Mouse (Mus musculus): Measurements from ENCODE around the gene 1700123L14Rik. TPM values are rescaled to one million over a fixed set of nuclear protein-coding genes. Genes with fewer than 3 reads are reported as not detected.
"Not testable (repeated sequence)": the region's sequence is repeated elsewhere in the genome, so short reads cannot be mapped to it uniquely, and the experiment has no call there.

Gene 1700123L14Rik
- total RNA-seq (2021) (not detected), polyA plus RNA-seq (2012; rRNA removed) (not detected in 2 replicates)
- long read RNA-seq, result 0 reads

DNA sequence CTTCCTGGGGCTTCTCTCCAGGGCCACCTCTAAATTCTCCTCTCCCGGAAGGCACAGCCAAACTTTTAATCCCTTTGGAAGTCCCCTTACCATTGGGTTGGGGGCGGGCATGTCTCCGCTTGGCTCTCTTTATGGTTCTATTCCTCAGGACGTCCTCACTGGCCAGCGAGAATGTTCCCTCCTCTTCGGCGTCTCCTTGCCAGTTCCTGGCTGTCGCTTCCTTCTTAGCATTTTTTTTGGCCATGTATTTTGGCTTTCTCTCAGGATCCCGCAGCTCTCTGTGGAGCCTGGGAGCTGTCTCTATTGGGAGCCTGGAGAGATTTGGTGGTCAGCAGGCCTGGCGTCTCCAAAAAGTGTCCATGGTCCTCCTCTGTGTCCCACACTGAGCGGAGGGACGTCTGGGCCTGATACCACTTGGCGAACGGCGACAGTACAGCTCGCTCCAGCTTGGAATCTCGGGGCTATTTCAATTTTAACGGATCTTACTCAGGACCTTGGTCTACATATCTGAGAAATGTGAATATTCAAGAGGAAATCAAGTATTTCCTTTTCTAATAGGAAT, at the start of gene 1700123L14Rik:
1700123L14Rik (minus strand) TSS at position 426 of the 562 bp plus-strand sequence.
- DNase-seq, result no peak

DNA sequence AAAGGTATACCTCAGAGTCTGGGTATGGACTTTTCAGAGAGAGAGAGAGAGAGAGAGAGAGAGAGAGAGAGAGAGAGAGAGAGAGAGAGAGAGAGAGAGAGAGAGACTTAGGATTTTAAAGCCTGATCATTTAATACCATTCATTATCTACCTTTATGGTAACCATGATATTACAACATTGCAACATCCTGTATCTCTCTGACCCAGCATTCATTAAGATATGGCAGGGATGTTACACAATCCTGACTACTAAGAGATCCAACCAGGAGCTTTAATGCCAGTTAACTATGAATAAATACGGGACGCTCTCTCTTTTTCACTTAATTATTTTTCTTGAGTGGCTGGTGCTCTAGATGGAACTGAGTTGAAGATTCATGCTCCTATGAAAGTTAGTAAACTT, 39.4 kb upstream of the 1700123L14Rik start:
- no peak for DNase-seq

DNA sequence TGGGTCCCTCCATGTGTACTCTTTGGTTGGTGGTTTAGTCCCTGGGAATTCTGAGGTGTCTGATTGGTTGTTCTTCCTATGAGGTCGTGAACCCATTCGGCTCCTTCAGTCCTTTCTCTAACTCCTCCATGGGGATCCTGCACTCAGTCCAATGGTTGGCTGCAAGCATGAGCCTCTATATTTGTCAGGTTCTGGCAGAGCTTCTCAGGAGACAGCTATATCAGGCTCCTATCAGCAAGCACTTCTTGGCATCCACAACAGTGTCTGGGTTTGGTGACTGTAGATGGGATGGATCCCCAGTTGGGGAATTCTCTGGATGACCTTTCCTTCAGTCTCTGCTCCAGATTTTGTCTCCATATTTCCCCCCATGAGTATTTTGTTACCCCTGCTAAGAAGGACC, 32.9 kb upstream of the 1700123L14Rik start:
- not testable (repeated sequence) for DNase-seq

DNA sequence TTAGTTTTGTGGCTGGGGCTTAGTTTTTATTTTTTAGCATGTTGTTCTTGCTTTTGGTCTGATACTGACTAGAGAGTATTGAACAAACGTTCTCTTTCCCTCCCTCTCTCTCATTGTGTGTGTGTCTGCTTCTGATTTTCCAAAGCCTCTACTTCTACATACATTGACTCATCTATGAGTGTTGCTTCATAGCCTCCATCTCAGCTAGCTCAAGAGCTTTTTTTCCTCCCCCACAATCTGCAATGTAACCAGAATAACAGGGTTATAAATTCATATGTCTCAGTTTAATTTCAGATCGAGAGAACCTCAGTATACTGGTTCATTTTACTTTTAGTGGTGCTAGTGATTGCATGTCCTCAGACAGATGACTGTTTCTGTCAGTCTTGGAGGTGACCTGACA, 20.5 kb upstream of the 1700123L14Rik start:
- no peak for DNase-seq

DNA sequence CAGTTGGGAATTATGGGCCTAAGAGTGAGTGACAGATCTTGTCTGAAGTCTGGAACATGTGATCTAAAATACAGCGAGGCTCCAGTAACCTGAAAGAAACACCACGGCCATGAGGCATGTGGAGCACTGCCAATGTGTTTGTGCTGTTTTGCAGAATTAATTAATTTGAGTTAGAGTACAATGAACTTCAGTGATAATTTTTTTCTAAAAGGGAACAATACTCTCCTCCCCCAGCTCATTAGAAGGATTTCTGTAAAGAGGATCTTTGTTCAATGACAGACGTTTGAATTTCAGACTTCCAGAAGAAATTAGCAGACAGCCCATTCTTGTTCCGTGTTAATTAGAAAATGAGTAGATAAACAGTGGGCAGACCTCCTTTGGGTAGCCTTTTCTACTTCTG, 17.3 kb upstream of the 1700123L14Rik start:
- no peak for DNase-seq

DNA sequence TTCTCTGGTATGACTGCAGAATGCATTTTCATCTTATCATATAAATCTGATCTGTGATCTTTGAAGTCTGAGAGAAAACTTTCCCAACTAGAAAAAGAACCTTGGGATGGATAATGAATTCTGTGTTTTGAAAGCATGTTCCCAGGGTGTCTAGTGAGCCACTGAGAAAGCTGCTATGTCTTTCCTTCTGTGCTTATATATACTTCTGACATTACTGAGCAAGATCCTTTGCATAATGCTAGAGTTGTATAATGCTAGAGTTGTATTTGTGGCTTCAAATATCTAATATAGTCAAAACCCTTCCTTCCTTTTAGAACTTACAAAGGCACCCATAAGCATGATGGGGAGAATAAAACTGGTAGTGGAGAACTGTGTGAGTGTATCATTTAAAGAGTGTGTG, 12.5 kb upstream of the 1700123L14Rik start:
- DNase-seq, result no peak

DNA sequence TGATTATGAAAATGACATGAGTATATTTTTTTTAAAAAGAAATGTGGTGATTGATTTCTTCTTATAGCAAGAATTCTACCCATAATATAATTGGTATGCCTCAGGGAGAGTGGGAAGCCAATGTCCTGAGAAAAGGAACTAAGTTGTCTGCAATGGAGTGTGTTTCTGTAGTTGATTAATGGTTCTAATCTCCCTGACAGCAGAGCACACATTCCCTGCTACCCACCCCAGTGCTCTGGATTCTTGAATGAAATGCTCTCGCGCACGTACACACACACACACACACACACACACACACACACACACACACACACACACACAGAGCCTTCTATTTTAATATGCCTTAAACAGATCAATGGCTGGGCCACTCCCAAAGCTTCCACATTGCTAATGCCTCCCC, 7.6 kb upstream of the 1700123L14Rik start:
- no peak for DNase-seq

DNA sequence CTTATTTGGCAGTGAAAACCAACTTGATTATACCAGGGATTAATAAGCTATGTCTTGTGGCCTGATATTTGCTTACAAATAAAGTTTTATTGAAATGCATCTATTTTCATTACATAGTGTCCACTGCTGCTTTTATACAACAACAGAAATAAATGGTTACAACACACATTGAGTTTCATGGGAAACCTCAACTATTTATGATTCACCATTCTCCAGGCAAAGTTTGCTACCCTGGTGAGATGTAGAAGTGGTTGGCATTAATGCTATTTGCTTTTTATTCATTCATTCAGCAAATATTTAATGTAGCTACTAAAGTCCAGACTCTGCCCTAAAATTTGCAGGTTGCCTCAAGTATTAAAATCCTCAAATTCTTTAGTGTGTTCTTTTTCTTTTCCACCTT, 988 bp upstream of the 1700123L14Rik start:
- no peak for DNase-seq

DNA sequence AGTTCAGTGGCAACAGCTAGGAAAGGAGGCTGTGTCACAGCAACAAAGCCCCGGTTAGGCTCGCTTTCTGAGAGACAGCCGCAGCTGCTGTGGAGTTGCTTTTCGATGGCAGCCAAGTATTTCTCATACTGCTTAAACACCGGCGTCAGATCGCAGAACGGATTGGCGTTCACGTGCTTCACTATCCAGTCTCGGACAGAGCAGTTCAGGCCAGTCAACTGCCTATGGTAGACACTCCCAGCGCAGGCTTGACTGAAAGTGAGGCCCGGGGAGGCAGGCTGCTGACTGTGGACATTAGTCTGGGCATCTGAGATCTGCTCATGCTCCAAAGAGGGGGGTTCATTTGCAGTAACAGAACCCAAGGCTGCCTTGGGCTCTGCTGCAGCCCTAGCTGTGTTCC, 640 bp downstream of the 1700123L14Rik start:
- DNase-seq, result no peak

DNA sequence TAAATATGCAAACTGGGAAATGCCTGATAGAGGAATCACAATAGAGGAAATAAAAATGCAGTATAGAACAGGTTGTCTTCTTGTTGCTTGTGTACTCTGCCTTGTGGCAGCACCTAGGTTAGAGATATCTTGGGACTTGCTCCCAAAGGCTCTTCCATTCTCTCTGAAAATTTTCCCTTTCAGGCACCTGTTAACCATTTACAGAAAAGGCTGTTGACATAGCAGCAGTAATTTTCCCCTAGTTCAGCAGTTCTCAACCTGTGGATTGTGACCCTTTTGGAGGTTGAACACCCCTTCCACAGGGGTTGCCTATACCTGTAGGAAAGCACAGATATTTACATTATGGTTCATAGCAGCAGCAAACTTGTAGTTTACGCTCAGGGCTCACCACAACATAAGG, 22.7 kb downstream of the 1700123L14Rik start:
- no peak for DNase-seq

DNA sequence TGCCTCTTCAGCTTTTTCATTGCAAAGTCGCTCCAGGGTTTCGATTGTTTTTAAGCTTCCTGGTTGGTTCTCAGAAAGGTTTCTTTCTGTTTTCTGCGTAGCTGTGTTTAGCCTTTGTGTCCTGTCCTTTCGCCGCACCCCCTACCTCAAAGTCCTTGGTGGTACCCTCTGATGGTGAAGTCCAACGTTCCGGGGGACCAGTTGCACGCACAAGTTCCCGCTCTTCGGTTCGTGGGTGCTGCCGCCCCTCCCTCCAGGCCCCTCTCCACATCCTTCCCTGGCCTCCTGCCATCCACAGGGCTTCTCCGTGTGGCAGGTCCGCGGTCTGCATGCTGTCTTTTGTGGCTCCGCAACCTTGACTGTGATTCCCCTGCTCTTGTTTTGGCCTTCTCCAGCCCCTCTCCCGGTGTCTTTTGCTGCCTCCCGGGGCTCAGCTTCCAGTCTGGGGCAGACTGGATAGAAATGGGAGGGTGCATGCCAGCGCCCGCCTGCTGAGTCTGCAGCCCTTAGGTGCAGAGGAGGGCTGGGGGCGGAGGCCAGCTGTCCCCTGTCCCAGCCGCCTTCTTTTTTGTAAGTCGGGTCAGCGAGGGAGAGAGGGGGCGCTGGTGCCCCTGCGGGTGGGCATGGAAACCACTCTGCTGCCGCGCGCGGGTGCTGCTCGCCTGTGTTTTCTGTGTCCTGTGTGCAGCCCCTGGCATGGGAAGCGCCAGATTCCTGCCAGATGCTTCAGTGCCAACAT, 49.3 kb downstream of the 1700123L14Rik start:
- peak; percentile 45 for DNase-seq

DNA sequence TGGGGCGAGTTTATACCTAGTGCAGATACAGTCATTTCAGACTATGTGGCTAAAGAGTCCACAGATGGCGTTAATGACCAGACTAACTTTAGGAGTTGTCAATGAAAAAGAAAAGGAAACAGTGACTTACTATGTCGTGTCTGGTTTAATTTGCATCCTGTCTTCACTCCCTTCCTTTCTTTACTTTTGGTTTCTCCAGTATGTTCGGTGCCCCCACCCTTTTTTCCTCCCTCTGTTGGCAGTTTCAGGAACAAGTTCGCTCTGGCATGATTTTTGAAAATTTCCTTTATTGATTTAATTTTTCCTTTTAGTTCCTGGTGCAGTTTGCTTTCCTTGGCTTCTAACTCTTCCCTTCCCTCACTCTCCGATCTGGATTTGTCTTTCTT, 49.9 kb downstream of the 1700123L14Rik start:
- DNase-seq, result no peak

Other genes with a start within 250 kb of the 1700123L14Rik start
- 1 to 10 TPM; 1.5 to 2.9 TPM for gene Fam19a1, start 53.1 kb downstream of the 1700123L14Rik start, total RNA-seq (2021)
- gene Fam19a1, start 53.1 kb downstream of the 1700123L14Rik start, polyA plus RNA-seq (2012; rRNA removed), result 0.13 and 0.20 TPM in 2 replicates

All from adrenal gland, adult 2 months (tissue).